In genomic region chr4:9110355-9110754, GRCm38 (mm10) we compare ENCODE assay signal across 12 mouse cellular contexts.
DNase-seq lines count a peak whose midpoint lies in the region; ATAC-seq and TF ChIP-seq lines count a peak whose summit lies in the region.
"Had no signal": no experiment of that assay in that cellular context is flagged by ENCODE, and none has a peak within 500 bp of the region (broad histone marks: within the 10 kb centered on the region; RNA-seq: fewer than 3 reads in every experiment).

No protein-coding gene starts in this region.

- TF ChIP-seq CTCF in C2C12 (IDR thresholded peaks at IDR 0.05; ENCODE audit: control insufficient read depth, insufficient read depth, insufficient read length), result no peak
- TF ChIP-seq CTCF in left cerebral cortex, adult 2 months (IDR thresholded peaks at IDR 0.05), result no peak

- DNase-seq in heart, postnatal 14 days, result peak; percentile 31 to 32
- DNase-seq in heart, embryonic 10.5 days (ENCODE audit: low spot score), result no peak
- DNase-seq in fat pad, adult 2 months (ENCODE audit: extremely low read depth, low read depth, low spot score), result peak; percentile 91
- peak; percentile 64 for DNase-seq in lung, postnatal 14 days
- no peak for DNase-seq in embryo, embryonic 11 days
- no peak for DNase-seq in left cerebral cortex, adult 2 months (ENCODE audit: extremely low spot score in 1 of 2, low spot score in 2 of 2)
- DNase-seq: kidney, adult 2 months; liver, embryonic 13.5 days; thymus, postnatal 14 days had no signal

- no peaks in the 10 kb centered on the region for H3K9me3 ChIP-seq in heart, embryonic 10.5 days
- H3K9me3 ChIP-seq: forebrain, embryonic 10.5 days; liver, embryonic 13.5 days had no signal

- no peaks in the 10 kb centered on the region for H3K27me3 ChIP-seq in heart, embryonic 10.5 days (ENCODE audit: insufficient read depth, poor library complexity, severe bottlenecking)
- H3K27me3 ChIP-seq in C2C12 (ENCODE audit: control insufficient read depth, insufficient read depth, insufficient read length), result no peaks in the 10 kb centered on the region
- H3K27me3 ChIP-seq: liver, embryonic 13.5 days had no signal

- ATAC-seq in frontal cortex, adult (ENCODE audit: low TSS enrichment), result no peak

- H3ac ChIP-seq in C2C12 (ENCODE audit: control insufficient read depth, insufficient read length, low read depth), result no peak overlapping the region

- H3K79me3 ChIP-seq in C2C12 (ENCODE audit: low read depth), result no peaks in the 10 kb centered on the region

- no peak overlapping the region for H3K27ac ChIP-seq in heart, embryonic 10.5 days
- no peak overlapping the region for H3K27ac ChIP-seq in left cerebral cortex, adult 2 months
- H3K27ac ChIP-seq: forebrain, embryonic 10.5 days; liver, embryonic 13.5 days had no signal

- H3K36me3 ChIP-seq in heart, embryonic 10.5 days, result no peaks in the 10 kb centered on the region
- H3K36me3 ChIP-seq in C2C12 (ENCODE audit: control insufficient read depth, insufficient read depth), result no peaks in the 10 kb centered on the region
- H3K36me3 ChIP-seq: forebrain, embryonic 10.5 days; liver, embryonic 13.5 days had no signal

- H3K4me1 ChIP-seq in heart, embryonic 10.5 days, result peaks cover 9% of the 10 kb centered on the region

- H3K4me3 ChIP-seq in heart, embryonic 10.5 days, result no peak overlapping the region
- no peak overlapping the region for H3K4me3 ChIP-seq in C2C12 (ENCODE audit: insufficient read depth, poor library complexity, severe bottlenecking)
- H3K4me3 ChIP-seq in left cerebral cortex, adult 2 months, result no peak overlapping the region
- H3K4me3 ChIP-seq: forebrain, embryonic 10.5 days; liver, embryonic 13.5 days had no signal

- 64% methylated on average over 7 of the region's 7 CpGs for WGBS in heart, embryonic 10.5 days

- H3K79me2 ChIP-seq in C2C12 (ENCODE audit: control insufficient read depth, insufficient read depth), result no peaks in the 10 kb centered on the region

- intact Hi-C loops in heart, postnatal 14 days (cut with DNase I), result no loop called here
- intact Hi-C loops in left cerebral cortex, adult 2 months (cut with DNase I), result no loop called here

TF ChIP-seq in C2C12, 6 proteins besides CTCF, POLR2A, EP300 and RAD21:
- TF ChIP-seq CEBPB (IDR thresholded peaks at IDR 0.05; ENCODE audit: low read depth) (peak; percentile 39), USF1 (IDR thresholded peaks at IDR 0.05; ENCODE audit: low read depth) (no peak)

Comparison
In these comparisons a context has a peak if more than half of its experiments do, and no peak if none do; other contexts are left out.
1. DNase-seq: peak in heart, postnatal 14 days (2 of 2), fat pad, adult 2 months (single experiment) and lung, postnatal 14 days (single experiment); none in heart, embryonic 10.5 days (single experiment), embryo, embryonic 11 days (single experiment) and left cerebral cortex, adult 2 months (0 of 2).